Mouse (Mus musculus) spleen, adult 10 weeks (tissue): ENCODE data around the gene Atp5mpl. TPM values are rescaled to one million over a fixed set of nuclear protein-coding genes. Genes with fewer than 3 reads are reported as not detected.

ENCODE experiments used
- polyA plus RNA-seq: library from polyadenylated mRNA; stranded (reverse); fragments of 350-450 nt; fragmentation: Illumina TruSeq; extraction: RNeasy Lipid Tissue Mini Kit (QIAGEN cat#74804); gene quantifications from one replicate; pipeline ENCODE4 v1.2.3, GENCODE M21; 2015; ENCODE audit warnings: low replicate concordance; ENCODE audit not compliant: insufficient read depth

Atp5mpl gene
- 546 TPM for polyA plus RNA-seq

DNA sequence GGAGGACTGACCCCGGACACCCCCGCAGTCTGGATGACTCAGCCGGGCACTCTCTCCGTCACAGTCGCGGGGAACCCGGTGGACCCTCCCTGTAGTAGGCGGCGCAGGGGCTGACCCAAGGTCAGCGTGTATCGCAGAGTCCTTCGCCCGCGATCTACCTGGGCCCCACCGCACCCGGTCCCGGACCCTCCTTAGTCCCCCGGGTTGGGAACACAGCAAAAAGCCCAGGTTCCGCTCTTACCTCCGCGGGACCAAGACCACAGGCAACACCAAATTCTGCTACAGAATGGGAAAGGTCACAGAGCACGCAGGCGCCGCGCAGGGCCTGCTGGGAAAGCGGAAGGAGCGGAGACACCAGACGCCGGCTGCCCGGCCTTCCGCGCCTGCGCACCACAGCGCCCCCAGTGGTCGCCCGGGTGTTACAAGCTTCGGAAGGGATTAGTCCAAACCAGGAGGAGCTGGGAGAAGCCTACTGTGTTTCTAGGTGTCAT is at the start of gene Atp5mpl:
Gene Atp5mpl (minus strand): TSS at position 295 of the 491 bp plus-strand sequence.

DNA sequence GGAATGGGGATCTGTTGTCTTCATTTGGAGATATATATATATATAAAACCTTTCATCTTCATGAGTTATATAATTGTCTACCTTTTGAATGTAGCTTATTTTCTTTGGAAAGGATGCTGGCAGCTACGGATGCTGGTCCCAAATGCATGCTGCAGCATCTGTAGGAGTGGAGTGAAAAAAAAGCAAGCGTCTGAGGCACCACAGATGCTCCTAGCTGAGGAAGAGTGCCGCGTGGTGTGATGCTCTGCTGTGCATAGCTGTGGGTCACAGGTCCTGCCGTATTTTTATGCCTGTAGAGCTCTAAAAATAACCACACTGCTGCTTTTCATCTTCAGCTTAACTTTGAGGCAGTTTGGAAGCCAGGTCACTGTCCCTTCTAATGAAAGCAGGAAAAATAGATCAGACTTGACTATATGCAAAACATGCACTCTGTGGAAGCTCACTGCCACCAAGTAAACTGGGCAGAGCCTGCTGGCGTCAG is 14.2 kb upstream of the Atp5mpl start, which contains the start of gene Rd3l:
Gene Rd3l (minus strand): TSS at position 431 of the 481 bp plus-strand sequence.

DNA sequence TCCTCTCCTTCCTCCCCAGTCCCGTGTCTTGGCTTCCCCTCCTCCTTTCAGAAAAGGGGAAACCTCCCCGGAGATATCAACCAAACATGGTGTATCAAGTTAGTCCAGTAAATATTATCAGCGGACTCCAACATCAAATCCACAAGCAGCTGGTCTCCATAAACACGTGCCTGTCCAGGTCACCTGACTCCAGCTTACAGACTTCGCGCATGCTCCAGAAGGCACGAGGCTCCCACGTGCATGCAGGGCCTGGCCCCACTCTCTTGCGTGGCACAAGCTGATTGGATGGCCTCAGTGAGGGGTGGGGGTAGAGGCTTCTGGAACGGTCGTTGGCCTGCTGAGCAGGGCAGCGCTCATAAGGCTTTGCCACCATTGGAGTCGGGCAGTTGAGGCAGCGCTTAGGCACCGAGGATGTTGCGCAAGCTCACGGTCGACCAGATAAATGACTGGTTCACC is 4.5 kb upstream of the Atp5mpl start, which contains the start of gene Tdrd9:
Gene Tdrd9 (plus strand): TSS at position 329 of the 456 bp plus-strand sequence.

Other genes starting within 250 kb of the Atp5mpl start
- 55.0 TPM for gene Klc1, start 208.1 kb downstream of the Atp5mpl start, polyA plus RNA-seq
- 1.9 TPM for gene Xrcc3, start 153.1 kb downstream of the Atp5mpl start, polyA plus RNA-seq
- 10.6 TPM for gene Zfyve21, start 152.8 kb downstream of the Atp5mpl start, polyA plus RNA-seq
- gene Ppp1r13b, start 58.9 kb downstream of the Atp5mpl start, polyA plus RNA-seq, result 21.9 TPM
- gene Tdrd9, start 4.6 kb upstream of the Atp5mpl start, polyA plus RNA-seq, result not detected
- not detected for gene Rd3l, start 14.3 kb upstream of the Atp5mpl start, polyA plus RNA-seq
- not detected for gene Aspg, start 139.7 kb upstream of the Atp5mpl start, polyA plus RNA-seq
- 0.25 TPM for gene Kif26a, start 179.2 kb upstream of the Atp5mpl start, polyA plus RNA-seq